Mouse (Mus musculus): ENCODE measurements around the gene 4931428L18Rik. TPM values are rescaled to one million over a fixed set of nuclear protein-coding genes. Genes with fewer than 3 reads are reported as not detected.
"Not testable (repeated sequence)": the region's sequence is repeated elsewhere in the genome, so short reads cannot be mapped to it uniquely, and the experiment has no call there.

4931428L18Rik gene
- polyA plus RNA-seq, 1 experiment from 2014 or later, result not detected

- Histone ChIP-seq H3K9ac (no peak overlapping the region), H3K36me3 (no peaks in the 10 kb centered on the region), H3K4me1 (replicated peaks) (no peaks in the 10 kb centered on the region), H3K4me2 (no peak overlapping the region), H3K27me3 (no peaks in the 10 kb centered on the region), H3K4me3 (no peak overlapping the region), H3K9me3 (no peaks in the 10 kb centered on the region), H3K27ac (replicated peaks) (no peak overlapping the region)
- 91% methylated on average over 4 of the region's 4 CpGs for WGBS
- ATAC-seq (ENCODE audit: low read depth), result no peak
Observed at GRCm38 (mm10) chr1:31042793-31043192, 179.7 kb downstream of the 4931428L18Rik start.

GRCm38 (mm10) chr1:31033851-31034534, 188.5 kb downstream of the 4931428L18Rik start:
- H3K4me1 ChIP-seq (replicated peaks), result no peaks in the 10 kb centered on the region
- H3K4me3 ChIP-seq, result no peak overlapping the region
- H3K27me3 ChIP-seq, result no peaks in the 10 kb centered on the region
- H3K4me2 ChIP-seq, result no peak overlapping the region
- H3K36me3 ChIP-seq, result no peaks in the 10 kb centered on the region
- 82% methylated on average over 2 of the region's 2 CpGs for WGBS
- H3K9me3 ChIP-seq, result peaks cover 3% of the 10 kb centered on the region; the same call in 1 of the 2 replicates
- no peak overlapping the region for H3K27ac ChIP-seq (replicated peaks)
- no peak for ATAC-seq (ENCODE audit: low read depth)
- no peak overlapping the region for H3K9ac ChIP-seq

GRCm38 (mm10) chr1:31032351-31032750, 190.1 kb downstream of the 4931428L18Rik start:
- 89% methylated on average over 2 of the region's 2 CpGs for WGBS
- ATAC-seq (ENCODE audit: low read depth), result no peak
- no peak overlapping the region for H3K27ac ChIP-seq (replicated peaks)
- H3K36me3 ChIP-seq, result no peaks in the 10 kb centered on the region
- no peak overlapping the region for H3K4me2 ChIP-seq
- no peak overlapping the region for H3K9ac ChIP-seq
- peaks cover under 1% of the 10 kb centered on the region; the same call in 1 of the 2 replicates for H3K9me3 ChIP-seq
- H3K4me3 ChIP-seq, result no peak overlapping the region
- no peaks in the 10 kb centered on the region for H3K27me3 ChIP-seq
- no peaks in the 10 kb centered on the region for H3K4me1 ChIP-seq (replicated peaks)

- no peak for ATAC-seq (ENCODE audit: low read depth)
- Histone ChIP-seq H3K27ac (replicated peaks) (no peak overlapping the region), H3K27me3 (no peaks in the 10 kb centered on the region), H3K4me2 (no peak overlapping the region), H3K9me3 (no peaks in the 10 kb centered on the region), H3K4me3 (no peak overlapping the region), H3K4me1 (replicated peaks) (no peaks in the 10 kb centered on the region), H3K9ac (no peak overlapping the region), H3K36me3 (no peaks in the 10 kb centered on the region)
Observed at GRCm38 (mm10) chr1:31023173-31023572, 199.3 kb downstream of the 4931428L18Rik start.

- 84% methylated on average over 6 of the region's 6 CpGs for WGBS
- Histone ChIP-seq H3K4me2 (no peak overlapping the region), H3K4me1 (replicated peaks) (no peaks in the 10 kb centered on the region), H3K27ac (replicated peaks) (no peak overlapping the region), H3K4me3 (no peak overlapping the region), H3K36me3 (no peaks in the 10 kb centered on the region), H3K9me3 (no peaks in the 10 kb centered on the region), H3K9ac (no peak overlapping the region), H3K27me3 (no peaks in the 10 kb centered on the region)
- no peak for ATAC-seq (ENCODE audit: low read depth)
Observed at GRCm38 (mm10) chr1:31019283-31019682, 203.2 kb downstream of the 4931428L18Rik start.

GRCm38 (mm10) chr1:31017377-31017776, 205.1 kb downstream of the 4931428L18Rik start:
- H3K36me3 ChIP-seq, result no peaks in the 10 kb centered on the region
- WGBS, result 83% methylated on average over 5 of the region's 5 CpGs

GRCm38 (mm10) chr1:31016068-31016467, 206.4 kb downstream of the 4931428L18Rik start:
- Histone ChIP-seq H3K36me3 (no peaks in the 10 kb centered on the region), H3K27ac (replicated peaks) (no peak overlapping the region), H3K4me1 (replicated peaks) (no peaks in the 10 kb centered on the region), H3K9ac (no peak overlapping the region), H3K9me3 (no peaks in the 10 kb centered on the region), H3K4me3 (no peak overlapping the region), H3K4me2 (no peak overlapping the region), H3K27me3 (no peaks in the 10 kb centered on the region)
- no peak for ATAC-seq (ENCODE audit: low read depth)
- 91% methylated on average over 6 of the region's 6 CpGs for WGBS

More at GRCm38 (mm10) chr1:31017377-31017776, 205.1 kb downstream of the 4931428L18Rik start:
- Histone ChIP-seq H3K27ac (replicated peaks) (no peak overlapping the region), H3K9ac (no peak overlapping the region), H3K9me3 (no peaks in the 10 kb centered on the region), H3K4me3 (no peak overlapping the region), H3K4me2 (no peak overlapping the region), H3K27me3 (no peaks in the 10 kb centered on the region), H3K4me1 (replicated peaks) (no peaks in the 10 kb centered on the region)
- ATAC-seq (ENCODE audit: low read depth), result no peak

- ATAC-seq (ENCODE audit: low read depth), result no peak
- no peak overlapping the region for H3K9ac ChIP-seq
- no peak overlapping the region for H3K27ac ChIP-seq (replicated peaks)
- H3K4me3 ChIP-seq, result no peak overlapping the region
- H3K9me3 ChIP-seq, result no peaks in the 10 kb centered on the region
- no peaks in the 10 kb centered on the region for H3K4me1 ChIP-seq (replicated peaks)
- no peaks in the 10 kb centered on the region for H3K36me3 ChIP-seq
- H3K27me3 ChIP-seq, result no peaks in the 10 kb centered on the region
- no peak overlapping the region for H3K4me2 ChIP-seq
- WGBS, result 77% methylated on average over 2 of the region's 2 CpGs
Observed at GRCm38 (mm10) chr1:31015261-31015660, 207.2 kb downstream of the 4931428L18Rik start.

GRCm38 (mm10) chr1:30977868-30978267, 244.6 kb downstream of the 4931428L18Rik start, which contains the start of gene AC153137.1:
TSS of gene AC153137.1 (minus strand) at chr1:30977968.
- H3K9me3 ChIP-seq; H3K27ac ChIP-seq (replicated peaks); H3K4me3 ChIP-seq; H3K27me3 ChIP-seq; H3K36me3 ChIP-seq; H3K9ac ChIP-seq; H3K4me1 ChIP-seq (replicated peaks); ATAC-seq (ENCODE audit: low read depth); H3K4me2 ChIP-seq: not testable (repeated sequence)
- WGBS, result 92% methylated on average over 6 of the region's 6 CpGs

- H3K9me3 ChIP-seq; H3K27ac ChIP-seq (replicated peaks); ATAC-seq (ENCODE audit: low read depth); H3K4me3 ChIP-seq; H3K4me2 ChIP-seq; H3K9ac ChIP-seq; H3K27me3 ChIP-seq; H3K36me3 ChIP-seq; H3K4me1 ChIP-seq (replicated peaks): not testable (repeated sequence)
- 88% methylated on average over 7 of the region's 7 CpGs for WGBS
Observed at GRCm38 (mm10) chr1:30977239-30977638, 245.2 kb downstream of the 4931428L18Rik start.

GRCm38 (mm10) chr1:30951795-30952194, 270.7 kb downstream of the 4931428L18Rik start:
- H3K4me3 ChIP-seq, result no peak overlapping the region
- H3K4me1 ChIP-seq (replicated peaks), result peaks cover 20% of the 10 kb centered on the region
- no peaks in the 10 kb centered on the region for H3K9me3 ChIP-seq
- no peak overlapping the region for H3K27ac ChIP-seq (replicated peaks)
- WGBS, result 88% methylated on average over 2 of the region's 2 CpGs
- no peaks in the 10 kb centered on the region for H3K36me3 ChIP-seq
- H3K4me2 ChIP-seq, result no peak overlapping the region
- ATAC-seq (ENCODE audit: low read depth), result no peak
- H3K9ac ChIP-seq, result no peak overlapping the region
- no peaks in the 10 kb centered on the region for H3K27me3 ChIP-seq

GRCm38 (mm10) chr1:30950456-30950835, 272.0 kb downstream of the 4931428L18Rik start:
- 44% methylated on average over 5 of the region's 5 CpGs for WGBS
- H3K36me3 ChIP-seq, result 0 out of 2 replicates have a peak, but pooled peaks cover 3% of the 10 kb centered on the region
- peaks cover 27% of the 10 kb centered on the region for H3K4me1 ChIP-seq (replicated peaks)
- no peaks in the 10 kb centered on the region for H3K27me3 ChIP-seq
- no peak for ATAC-seq (ENCODE audit: low read depth)
- H3K4me3 ChIP-seq, result peak overlapping the region; percentile 88
- H3K4me2 ChIP-seq, result peak overlapping the region; percentile 55
- H3K9ac ChIP-seq, result peak overlapping the region; percentile 86
- H3K9me3 ChIP-seq, result no peaks in the 10 kb centered on the region
- peak overlapping the region; percentile 99 for H3K27ac ChIP-seq (replicated peaks)

All from neural tube, embryonic 13.5 days (tissue).